Comparison of ENCODE assay signal across 8 mouse cellular contexts in genomic region chr2:30709386-30709884, GRCm38 (mm10).
DNase-seq lines count a peak whose midpoint lies in the region; ATAC-seq lines count a peak whose summit lies in the region.
"Had no signal": no experiment of that assay in that cellular context is flagged by ENCODE, and none has a peak within 500 bp of the region (broad histone marks: within the 10 kb centered on the region; RNA-seq: fewer than 3 reads in every experiment).

No protein-coding gene starts in this region.

- H3K9ac ChIP-seq in neural tube, embryonic 12.5 days = no peak overlapping the region

- peak overlapping the region; percentile 97 for H3K27ac ChIP-seq in heart, embryonic 10.5 days
- H3K27ac ChIP-seq in neural tube, embryonic 12.5 days = peak overlapping the region; percentile 97

- peaks cover 1% of the 10 kb centered on the region; the same call in 1 of the 2 replicates for H3K36me3 ChIP-seq in heart, embryonic 10.5 days
- H3K36me3 ChIP-seq in neural tube, embryonic 12.5 days = no peaks in the 10 kb centered on the region

- 55% methylated on average over 3 of the region's 3 CpGs for WGBS in heart, embryonic 10.5 days
- WGBS in neural tube, embryonic 12.5 days = 55% methylated on average over 3 of the region's 3 CpGs

- ATAC-seq in neural tube, embryonic 12.5 days (ENCODE audit: low FRiP score, low read depth) = no peak

- H3K27me3 ChIP-seq in heart, embryonic 10.5 days (ENCODE audit: insufficient read depth, poor library complexity, severe bottlenecking) = no peaks in the 10 kb centered on the region
- no peaks in the 10 kb centered on the region for H3K27me3 ChIP-seq in neural tube, embryonic 12.5 days (replicated peaks)

- DNase-seq in 3134 (ENCODE audit: extremely low read depth, insufficient read length, low spot score) = peak; percentile 74
- peak; percentile 48 for DNase-seq in ES-CJ7 (ENCODE audit: low read depth, low spot score)
- no peak for DNase-seq in heart, embryonic 10.5 days (ENCODE audit: low spot score)
- DNase-seq in kidney, postnatal 14 days = peak; percentile 84
- no peak for DNase-seq in layer of hippocampus, adult 11-12 months (ENCODE audit: low spot score)
- no peak for DNase-seq in B cell, adult 2 months

- H3K4me2 ChIP-seq in neural tube, embryonic 12.5 days (replicated peaks) = no peak overlapping the region

- no peaks in the 10 kb centered on the region for H3K9me3 ChIP-seq in heart, embryonic 10.5 days
- H3K9me3 ChIP-seq in neural tube, embryonic 12.5 days = peaks cover under 1% of the 10 kb centered on the region; the same call in 1 of the 2 replicates

- H3K4me1 ChIP-seq in heart, embryonic 10.5 days = peaks cover 77% of the 10 kb centered on the region
- H3K4me1 ChIP-seq in neural tube, embryonic 12.5 days = peaks cover 64% of the 10 kb centered on the region

- no peak overlapping the region for H3K4me3 ChIP-seq in heart, embryonic 10.5 days
- no peak overlapping the region for H3K4me3 ChIP-seq in neural tube, embryonic 12.5 days
- H3K4me3 ChIP-seq: megakaryocyte, embryonic 14.5 days had no signal

Comparison
In these comparisons a context has a peak if more than half of its experiments do, and no peak if none do; other contexts are left out.
1. DNase-seq: peak in 3134 (single experiment), ES-CJ7 (single experiment) and kidney, postnatal 14 days (single experiment); none in heart, embryonic 10.5 days (single experiment), layer of hippocampus, adult 11-12 months (single experiment) and B cell, adult 2 months (0 of 2).